Mouse (Mus musculus): ENCODE results near the gene Dkk2. TPM values are rescaled to one million over a fixed set of nuclear protein-coding genes. Genes with fewer than 3 reads are reported as not detected.
"Not testable (repeated sequence)": the region's sequence is repeated elsewhere in the genome, so short reads cannot be mapped to it uniquely, and the experiment has no call there.

The Dkk2 gene
- polyA plus RNA-seq (2016; fragmentation: Nextera tagmentation; extraction: Ambion mirVana) = 4.0 and 6.8 TPM in 2 replicates

DNA sequence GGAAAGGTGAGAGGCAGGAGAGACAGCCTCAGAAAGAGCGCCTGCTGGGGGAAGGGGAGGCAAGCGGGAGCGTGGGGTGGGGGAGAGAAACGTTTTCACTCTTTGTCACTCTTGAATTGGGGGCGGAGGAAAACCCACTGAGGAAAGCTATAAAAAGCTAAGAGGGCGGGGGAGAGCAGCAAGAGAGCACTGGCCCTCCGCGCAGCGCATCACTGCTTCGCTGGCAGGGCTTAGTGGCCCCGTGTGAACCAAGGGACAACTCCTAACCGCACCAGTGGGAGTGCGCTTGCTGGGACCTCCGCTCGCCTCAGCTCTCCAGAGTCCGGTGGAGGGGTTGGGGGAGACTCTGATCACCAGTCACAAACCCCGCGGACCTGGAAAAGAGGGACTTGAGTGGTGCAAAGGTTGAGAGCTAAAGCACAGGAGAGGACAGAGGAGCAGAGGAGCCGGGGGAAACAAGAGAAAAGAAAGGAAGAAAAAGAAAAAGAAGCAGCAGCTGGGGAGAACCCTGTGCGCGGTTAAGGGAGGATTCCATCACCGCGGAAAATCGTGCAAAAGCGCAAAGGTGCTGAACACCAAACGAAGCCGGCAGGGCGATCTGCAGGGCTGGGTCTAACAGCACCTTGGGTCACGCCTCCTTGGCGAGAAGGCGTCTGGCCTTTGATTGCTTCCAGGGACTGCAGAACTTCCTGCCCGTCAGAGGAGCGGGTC is at the start of gene Dkk2:
TSS of gene Dkk2 (plus strand) at position 181 of the 711 bp plus-strand sequence.
- H3K9me3 ChIP-seq (replicated peaks) = no peaks in the 10 kb centered on the region
- H3K27me3 ChIP-seq (ENCODE audit: low read depth, poor library complexity, severe bottlenecking) = peaks cover 18% of the 10 kb centered on the region; the same call in 1 of the 2 replicates
- peaks cover 43% of the 10 kb centered on the region for H3K4me1 ChIP-seq
- peak; percentile 75 for DNase-seq (ENCODE audit: low spot score)
- H3K36me3 ChIP-seq = no peaks in the 10 kb centered on the region
- H3K4me3 ChIP-seq = peak within 1 kb of the TSS; percentile 63
- H3K27ac ChIP-seq = peak within 1 kb of the TSS; percentile 82
- WGBS = under 1% methylated on average over 33 of the region's 33 CpGs

DNA sequence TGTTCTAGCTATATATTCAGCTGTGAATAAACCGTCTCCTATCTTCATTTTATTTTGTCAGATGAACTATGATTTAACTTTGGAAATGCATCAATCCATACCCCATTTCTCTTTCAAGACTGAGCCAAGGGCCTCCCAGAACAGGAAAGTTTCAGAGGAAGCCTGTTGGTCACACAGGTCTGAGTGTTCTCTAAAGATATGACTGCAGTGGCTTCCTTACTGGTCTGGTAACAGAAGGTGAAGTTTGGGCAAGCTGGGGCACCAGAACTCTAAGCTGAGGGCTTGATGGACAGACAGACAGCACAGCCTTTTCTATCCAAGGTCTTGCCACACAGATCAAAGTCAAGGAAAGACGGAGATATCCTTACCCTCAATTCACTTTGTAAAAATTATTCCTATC is 48.4 kb upstream of the Dkk2 start:
- no peak overlapping the region for H3K27ac ChIP-seq
- peaks cover 12% of the 10 kb centered on the region for H3K4me1 ChIP-seq
- H3K4me3 ChIP-seq = no peak overlapping the region
- 93% methylated on average over 2 of the region's 2 CpGs for WGBS
- no peaks in the 10 kb centered on the region for H3K9me3 ChIP-seq (replicated peaks)
- no peak for DNase-seq (ENCODE audit: low spot score)
- no peaks in the 10 kb centered on the region for H3K27me3 ChIP-seq (ENCODE audit: low read depth, poor library complexity, severe bottlenecking)
- no peaks in the 10 kb centered on the region for H3K36me3 ChIP-seq

DNA sequence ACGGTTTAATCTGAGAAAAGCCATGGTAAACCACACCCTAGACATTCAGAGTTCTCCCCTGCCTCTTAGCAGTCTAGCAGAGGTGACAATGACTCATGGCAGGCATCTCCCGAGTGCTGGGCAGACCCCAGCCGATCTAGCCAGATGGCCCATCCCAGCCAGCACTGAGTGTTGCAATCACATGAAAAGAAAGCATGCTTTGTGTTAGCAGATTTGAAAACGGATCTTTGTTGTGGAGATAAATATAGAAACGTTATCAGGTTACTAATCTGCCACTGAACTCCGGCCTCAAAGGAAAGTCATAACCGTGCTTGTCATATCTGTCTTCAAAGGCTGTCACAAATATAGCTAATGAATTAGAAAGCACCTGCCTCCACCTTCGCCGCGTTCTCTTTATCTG is 47.4 kb upstream of the Dkk2 start:
- WGBS = 62% methylated on average over 10 of the region's 10 CpGs
- DNase-seq (ENCODE audit: low spot score) = no peak
- H3K4me3 ChIP-seq = no peak overlapping the region
- no peaks in the 10 kb centered on the region for H3K27me3 ChIP-seq (ENCODE audit: low read depth, poor library complexity, severe bottlenecking)
- peaks cover 5% of the 10 kb centered on the region for H3K4me1 ChIP-seq
- H3K27ac ChIP-seq = no peak overlapping the region
- H3K9me3 ChIP-seq (replicated peaks) = no peaks in the 10 kb centered on the region
- H3K36me3 ChIP-seq = no peaks in the 10 kb centered on the region

DNA sequence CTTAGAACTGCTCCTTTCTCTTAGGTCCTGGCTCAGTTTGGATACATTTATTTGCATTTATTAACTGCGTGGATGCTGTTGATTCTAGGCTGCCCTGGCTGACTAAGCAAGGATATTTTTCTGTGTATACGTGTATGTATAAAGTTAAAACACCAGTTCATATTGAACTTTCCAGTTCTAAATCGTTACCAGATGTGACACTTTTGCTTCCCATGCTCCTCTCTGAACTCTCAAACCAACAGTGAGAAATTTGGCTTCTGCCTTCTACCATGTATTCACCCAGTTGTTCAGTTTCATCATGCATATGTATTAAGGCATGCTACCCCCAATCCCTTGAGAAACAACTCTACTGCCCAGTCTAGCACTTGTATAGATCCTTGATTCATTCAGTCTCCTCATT is 45.0 kb upstream of the Dkk2 start:
- no peaks in the 10 kb centered on the region for H3K9me3 ChIP-seq (replicated peaks)
- no peak overlapping the region for H3K27ac ChIP-seq
- H3K36me3 ChIP-seq = no peaks in the 10 kb centered on the region
- H3K4me3 ChIP-seq = no peak overlapping the region
- WGBS = 73% methylated on average over 3 of the region's 3 CpGs
- no peak for DNase-seq (ENCODE audit: low spot score)
- H3K4me1 ChIP-seq = no peaks in the 10 kb centered on the region
- no peaks in the 10 kb centered on the region for H3K27me3 ChIP-seq (ENCODE audit: low read depth, poor library complexity, severe bottlenecking)

DNA sequence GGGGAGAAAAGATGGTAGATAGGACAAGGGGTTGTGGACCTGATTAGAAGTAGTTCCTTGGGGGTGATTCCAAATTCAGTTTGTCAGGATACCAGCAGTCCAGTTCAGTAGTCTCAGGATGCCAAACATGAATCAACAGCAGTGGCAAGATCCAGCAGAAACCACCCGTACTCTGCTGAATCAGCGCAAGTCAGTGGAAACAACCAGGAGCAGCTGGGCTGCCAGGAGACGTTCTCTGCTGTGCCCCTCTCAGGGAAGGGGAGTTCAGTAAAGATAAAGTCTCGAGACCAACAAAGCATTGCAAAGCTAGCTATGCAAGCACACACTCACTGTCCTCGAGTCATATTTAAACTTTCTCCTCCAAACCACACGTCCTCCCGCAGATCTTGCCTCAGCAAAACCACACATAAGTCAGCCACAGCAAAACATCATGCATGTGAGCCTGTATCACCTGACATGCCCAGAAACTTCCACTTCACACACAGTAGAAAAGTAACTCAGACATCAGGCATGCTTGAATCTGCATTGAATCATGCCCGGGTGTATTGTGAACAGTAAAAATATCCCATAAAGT is 34.1 kb upstream of the Dkk2 start:
- H3K9me3 ChIP-seq (replicated peaks) = no peaks in the 10 kb centered on the region
- 93% methylated on average over 8 of the region's 8 CpGs for WGBS
- H3K27ac ChIP-seq = no peak overlapping the region
- no peaks in the 10 kb centered on the region for H3K27me3 ChIP-seq (ENCODE audit: low read depth, poor library complexity, severe bottlenecking)
- no peak overlapping the region for H3K4me3 ChIP-seq
- no peaks in the 10 kb centered on the region for H3K4me1 ChIP-seq
- no peak for DNase-seq (ENCODE audit: low spot score)
- no peaks in the 10 kb centered on the region for H3K36me3 ChIP-seq

DNA sequence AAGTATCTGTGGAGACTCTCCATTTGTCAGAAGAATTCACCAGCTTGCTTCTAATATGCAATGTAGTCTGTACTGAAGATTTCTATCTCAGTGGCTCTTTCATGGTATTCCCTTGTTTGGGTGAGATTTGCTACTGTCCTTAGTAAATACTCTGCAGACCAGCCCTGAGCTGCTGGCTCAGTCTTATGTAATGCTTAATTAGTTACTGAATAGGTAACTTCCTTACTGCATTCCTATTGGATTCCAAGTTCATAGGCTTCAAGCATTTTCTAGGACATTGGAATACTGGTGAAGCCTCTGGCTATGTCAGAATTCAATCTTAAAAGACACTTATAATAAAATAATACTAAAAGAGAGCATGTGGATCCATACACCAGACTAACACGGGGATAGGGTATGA is 22.3 kb upstream of the Dkk2 start:
- H3K4me1 ChIP-seq; DNase-seq (ENCODE audit: low spot score); H3K4me3 ChIP-seq; H3K9me3 ChIP-seq (replicated peaks); H3K27me3 ChIP-seq (ENCODE audit: low read depth, poor library complexity, severe bottlenecking); H3K27ac ChIP-seq; H3K36me3 ChIP-seq: not testable (repeated sequence)
- 58% methylated on average over 1 of the region's 1 CpGs for WGBS

DNA sequence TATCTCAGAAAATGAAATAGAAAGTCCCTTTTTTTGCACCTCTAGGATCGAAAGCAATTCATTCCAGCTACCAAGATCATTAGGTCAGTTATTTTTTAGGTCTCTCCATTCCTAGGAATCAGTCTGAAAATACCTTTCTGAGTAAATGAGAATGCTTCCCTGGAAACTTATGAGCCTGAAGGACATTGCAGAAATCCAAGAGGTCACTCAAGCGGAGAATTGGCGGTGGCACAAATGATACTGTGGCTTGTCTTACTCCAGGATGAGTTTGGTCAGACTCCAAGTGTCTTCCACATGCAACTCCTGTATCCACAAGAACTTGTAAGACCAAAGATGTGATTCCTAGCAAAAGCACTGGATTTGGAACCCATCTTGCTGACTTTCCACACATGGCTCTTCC is 21.7 kb upstream of the Dkk2 start:
- 99% methylated on average over 3 of the region's 3 CpGs for WGBS

DNA sequence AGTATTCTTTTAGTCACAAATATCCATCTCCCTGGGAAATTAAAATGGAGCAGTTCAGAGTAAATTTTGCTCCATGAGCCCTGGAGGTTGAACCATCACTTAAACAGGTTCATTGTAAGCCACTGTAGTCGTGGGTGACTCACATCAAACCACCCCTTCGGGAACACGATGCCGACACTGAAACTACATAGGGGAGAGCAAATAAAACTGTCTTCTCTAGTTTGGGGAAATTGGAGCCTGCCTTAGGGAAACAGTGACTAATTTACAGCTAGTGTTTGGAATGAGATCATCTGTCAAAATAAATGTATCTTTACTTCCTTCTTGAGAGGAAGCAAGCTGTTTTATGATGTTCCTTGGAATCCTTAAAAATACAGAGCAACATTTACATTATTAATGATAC is 21.1 kb upstream of the Dkk2 start:
- no peak overlapping the region for H3K4me3 ChIP-seq
- 30% methylated on average over 4 of the region's 4 CpGs for WGBS
- no peaks in the 10 kb centered on the region for H3K9me3 ChIP-seq (replicated peaks)
- no peak overlapping the region for H3K27ac ChIP-seq
- no peaks in the 10 kb centered on the region for H3K4me1 ChIP-seq
- DNase-seq (ENCODE audit: low spot score) = no peak
- no peaks in the 10 kb centered on the region for H3K27me3 ChIP-seq (ENCODE audit: low read depth, poor library complexity, severe bottlenecking)
- no peaks in the 10 kb centered on the region for H3K36me3 ChIP-seq

More for the DNA sequence above, 21.7 kb upstream of the Dkk2 start:
- no peak for DNase-seq (ENCODE audit: low spot score)
- Histone ChIP-seq H3K27ac (no peak overlapping the region), H3K9me3 (replicated peaks) (no peaks in the 10 kb centered on the region), H3K4me1 (no peaks in the 10 kb centered on the region), H3K27me3 (ENCODE audit: low read depth, poor library complexity, severe bottlenecking) (no peaks in the 10 kb centered on the region), H3K36me3 (no peaks in the 10 kb centered on the region), H3K4me3 (no peak overlapping the region)

DNA sequence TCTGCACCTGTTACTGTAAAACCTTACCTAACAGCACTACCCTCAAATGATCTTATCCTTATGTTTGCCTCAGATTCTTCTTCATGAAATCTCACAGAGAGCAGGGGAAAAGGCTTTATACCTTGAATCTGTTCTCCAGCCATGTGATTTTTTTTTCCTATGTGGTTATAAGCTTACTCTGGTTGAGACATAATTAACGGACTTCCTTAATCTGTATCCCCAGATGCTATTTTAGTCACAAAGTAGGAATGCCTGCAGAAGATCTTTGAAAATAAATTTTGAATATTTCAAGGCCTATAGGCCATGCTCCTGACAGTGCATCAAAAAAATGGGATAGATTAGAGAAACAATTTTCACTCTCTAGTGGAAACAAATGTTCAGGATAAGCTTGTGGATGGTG is 20.2 kb upstream of the Dkk2 start:
- 88% methylated on average over 1 of the region's 1 CpGs for WGBS
- no peak overlapping the region for H3K4me3 ChIP-seq
- H3K9me3 ChIP-seq (replicated peaks) = no peaks in the 10 kb centered on the region
- DNase-seq (ENCODE audit: low spot score) = no peak
- no peaks in the 10 kb centered on the region for H3K36me3 ChIP-seq
- no peaks in the 10 kb centered on the region for H3K4me1 ChIP-seq
- H3K27ac ChIP-seq = no peak overlapping the region
- no peaks in the 10 kb centered on the region for H3K27me3 ChIP-seq (ENCODE audit: low read depth, poor library complexity, severe bottlenecking)

DNA sequence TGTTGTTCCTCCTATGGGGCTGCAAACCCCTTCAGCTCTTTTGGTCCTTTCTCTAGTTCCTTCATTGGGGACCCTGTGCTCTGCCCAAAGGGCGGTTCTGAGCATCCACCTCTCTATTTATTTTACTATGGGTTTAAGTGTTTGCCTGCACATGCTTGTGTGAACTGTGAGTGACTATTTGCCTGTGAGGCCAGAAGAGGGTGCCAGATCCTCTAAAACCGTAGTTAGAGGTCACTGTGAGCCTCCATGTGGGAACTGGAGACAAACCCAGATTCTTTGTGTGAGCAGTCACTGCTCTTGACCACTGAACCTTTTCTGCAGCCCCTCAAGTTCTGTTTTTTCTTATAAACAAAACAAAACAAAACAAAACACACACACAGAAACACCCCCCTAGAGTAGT is 14.1 kb upstream of the Dkk2 start:
- Histone ChIP-seq H3K27ac (no peak overlapping the region), H3K9me3 (replicated peaks) (no peaks in the 10 kb centered on the region), H3K4me1 (no peaks in the 10 kb centered on the region), H3K36me3 (no peaks in the 10 kb centered on the region), H3K4me3 (no peak overlapping the region), H3K27me3 (ENCODE audit: low read depth, poor library complexity, severe bottlenecking) (no peaks in the 10 kb centered on the region)
- no peak for DNase-seq (ENCODE audit: low spot score)
- WGBS = 50% methylated on average over 2 of the region's 2 CpGs

DNA sequence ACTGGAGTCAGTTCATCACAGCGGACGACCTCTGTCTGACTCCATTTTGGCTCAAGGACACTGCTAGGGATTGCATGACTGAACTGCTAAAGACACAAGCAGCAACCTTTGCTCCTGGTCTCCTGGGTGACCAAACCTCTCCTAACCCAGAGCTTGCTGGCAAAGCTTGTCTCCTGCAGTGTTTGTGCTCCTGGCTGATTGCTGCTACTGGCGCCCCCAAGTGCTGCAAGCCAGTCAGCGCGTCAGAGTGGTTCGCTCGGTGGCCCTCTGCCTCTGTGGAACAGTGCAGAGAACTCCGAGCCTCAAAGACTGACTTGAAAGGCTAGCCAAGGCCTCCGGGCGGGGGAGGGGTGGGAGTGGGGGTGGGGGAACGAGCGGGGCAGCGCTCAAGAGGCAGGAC is 1.1 kb upstream of the Dkk2 start:
- peaks cover 18% of the 10 kb centered on the region; the same call in 1 of the 2 replicates for H3K27me3 ChIP-seq (ENCODE audit: low read depth, poor library complexity, severe bottlenecking)
- 4% methylated on average over 13 of the region's 13 CpGs for WGBS
- H3K9me3 ChIP-seq (replicated peaks) = no peaks in the 10 kb centered on the region
- H3K27ac ChIP-seq = peak overlapping the region; percentile 82
- no peaks in the 10 kb centered on the region for H3K36me3 ChIP-seq
- DNase-seq (ENCODE audit: low spot score) = peak; percentile 85
- H3K4me3 ChIP-seq = peak overlapping the region; percentile 63
- H3K4me1 ChIP-seq = peaks cover 43% of the 10 kb centered on the region

DNA sequence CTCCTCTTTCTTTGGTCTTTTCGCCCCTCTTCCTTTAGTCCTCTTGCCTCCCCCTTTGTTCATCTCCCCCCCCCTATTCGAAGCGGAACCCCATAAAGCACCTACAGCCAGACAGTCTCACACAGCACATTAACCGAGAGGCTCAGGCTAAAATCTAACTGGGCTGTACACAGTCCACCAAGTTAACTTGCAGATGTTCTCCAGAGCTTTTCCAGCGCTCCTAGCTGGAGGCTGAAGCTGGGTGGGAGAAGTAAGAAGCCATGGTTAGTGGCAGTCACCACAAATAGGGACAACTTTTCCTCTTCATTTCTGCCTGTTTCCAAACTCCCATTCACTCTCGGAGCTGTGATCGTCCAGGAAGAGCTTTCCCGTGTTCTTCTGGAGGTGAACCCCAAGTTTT is 412 bp upstream of the Dkk2 start:
- Histone ChIP-seq H3K27me3 (ENCODE audit: low read depth, poor library complexity, severe bottlenecking) (peaks cover 18% of the 10 kb centered on the region; the same call in 1 of the 2 replicates), H3K36me3 (no peaks in the 10 kb centered on the region), H3K9me3 (replicated peaks) (no peaks in the 10 kb centered on the region), H3K27ac (peak overlapping the region; percentile 82), H3K4me3 (peak overlapping the region; percentile 63), H3K4me1 (peaks cover 43% of the 10 kb centered on the region)
- DNase-seq (ENCODE audit: low spot score) = peak; percentile 46
- 2% methylated on average over 8 of the region's 8 CpGs for WGBS

DNA sequence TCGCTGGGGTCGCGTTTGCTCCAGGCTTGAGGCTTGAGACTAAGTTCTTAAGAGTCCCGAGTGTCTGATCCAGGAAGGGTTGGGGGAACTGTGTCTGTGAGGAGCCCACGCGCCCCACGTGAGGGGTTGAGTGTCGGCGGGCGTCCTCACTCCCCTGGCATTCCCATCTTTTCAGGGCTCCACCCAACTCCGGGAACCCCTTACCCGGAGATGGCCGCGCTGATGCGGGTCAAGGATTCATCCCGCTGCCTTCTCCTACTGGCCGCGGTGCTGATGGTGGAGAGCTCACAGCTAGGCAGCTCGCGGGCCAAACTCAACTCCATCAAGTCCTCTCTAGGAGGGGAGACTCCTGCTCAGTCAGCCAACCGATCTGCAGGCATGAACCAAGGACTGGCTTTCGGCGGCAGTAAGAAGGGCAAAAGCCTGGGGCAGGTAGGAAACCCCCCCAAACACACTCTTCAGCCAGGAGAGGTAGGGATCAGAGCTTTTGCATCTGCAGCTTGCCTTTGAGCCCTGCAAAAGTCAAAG is 795 bp downstream of the Dkk2 start:
- under 1% methylated on average over 23 of the region's 23 CpGs for WGBS
- Histone ChIP-seq H3K36me3 (no peaks in the 10 kb centered on the region), H3K9me3 (replicated peaks) (no peaks in the 10 kb centered on the region), H3K4me1 (peaks cover 43% of the 10 kb centered on the region), H3K4me3 (peak overlapping the region; percentile 63), H3K27me3 (ENCODE audit: low read depth, poor library complexity, severe bottlenecking) (peaks cover 18% of the 10 kb centered on the region; the same call in 1 of the 2 replicates), H3K27ac (peak overlapping the region; percentile 82)
- DNase-seq (ENCODE audit: low spot score) = peak; percentile 68

Measured in limb, embryonic 10.5 days (tissue).